Comparison of ENCODE assay signal across 10 mouse cellular contexts in genomic region chr2:102005377-102006007, GRCm38 (mm10).
DNase-seq lines count a peak whose midpoint lies in the region; ATAC-seq and TF ChIP-seq lines count a peak whose summit lies in the region.
"Had no signal": no experiment of that assay in that cellular context is flagged by ENCODE, and none has a peak within 500 bp of the region (broad histone marks: within the 10 kb centered on the region; RNA-seq: fewer than 3 reads in every experiment).

No protein-coding gene starts in this region.

- H3K4me2 ChIP-seq in kidney, embryonic 15.5 days = no peak overlapping the region
- no peak overlapping the region for H3K4me2 ChIP-seq in embryonic facial prominence, embryonic 13.5 days
- no peak overlapping the region for H3K4me2 ChIP-seq in hindbrain, embryonic 14.5 days (replicated peaks)
- H3K4me2 ChIP-seq in myocyte (ENCODE audit: low read depth) = peak overlapping the region; percentile 62

- 0 out of 2 replicates have a peak overlapping the region, but pooled peaks have one; percentile 4 for H3K9ac ChIP-seq in kidney, embryonic 15.5 days
- H3K9ac ChIP-seq in embryonic facial prominence, embryonic 13.5 days = no peak overlapping the region
- H3K9ac ChIP-seq in hindbrain, embryonic 14.5 days = no peak overlapping the region; the same call in 1 of the 2 replicates

- H3K79me2 ChIP-seq in myocyte (ENCODE audit: control insufficient read depth, insufficient read depth) = no peaks in the 10 kb centered on the region

- DNase-seq in kidney, postnatal 14 days = no peak
- DNase-seq in hindbrain, embryonic 14.5 days (ENCODE audit: low spot score) = no peak
- DNase-seq in left cerebral cortex, postnatal 36 days (ENCODE audit: low spot score in 2 of 2) = no peak
- no peak for DNase-seq in spleen, adult 12 weeks (ENCODE audit: low spot score)
- DNase-seq in spleen, postnatal 10 days (ENCODE audit: low spot score in 2 of 2) = no peak
- DNase-seq: adrenal gland, adult 8-10 months; cerebellum, postnatal 14 days had no signal

- WGBS in kidney, embryonic 15.5 days = 61% methylated on average over 8 of the region's 8 CpGs
- 36% methylated on average over 8 of the region's 8 CpGs for WGBS in embryonic facial prominence, embryonic 13.5 days
- WGBS in hindbrain, embryonic 14.5 days = 15% methylated on average over 8 of the region's 8 CpGs

- no peak for TF ChIP-seq POLR2A in myocyte (IDR thresholded peaks at IDR 0.05; ENCODE audit: insufficient read length, low read depth)

- peaks cover 76% of the 10 kb centered on the region for H3K4me1 ChIP-seq in kidney, embryonic 15.5 days
- peaks cover 57% of the 10 kb centered on the region for H3K4me1 ChIP-seq in embryonic facial prominence, embryonic 13.5 days
- H3K4me1 ChIP-seq in hindbrain, embryonic 14.5 days (replicated peaks; ENCODE audit: control insufficient read depth, insufficient read depth, low read length) = peaks cover 80% of the 10 kb centered on the region

- no peak overlapping the region for H3K4me3 ChIP-seq in kidney, embryonic 15.5 days (replicated peaks)
- H3K4me3 ChIP-seq in embryonic facial prominence, embryonic 13.5 days = no peak overlapping the region
- no peak overlapping the region for H3K4me3 ChIP-seq in hindbrain, embryonic 14.5 days (replicated peaks; ENCODE audit: low read length)
- no peak overlapping the region for H3K4me3 ChIP-seq in myocyte

- no peak overlapping the region for H3ac ChIP-seq in myocyte (ENCODE audit: control insufficient read depth, insufficient read length)

- H3K27me3 ChIP-seq in kidney, embryonic 15.5 days = no peaks in the 10 kb centered on the region
- H3K27me3 ChIP-seq in embryonic facial prominence, embryonic 13.5 days = no peaks in the 10 kb centered on the region
- H3K27me3 ChIP-seq in hindbrain, embryonic 14.5 days (ENCODE audit: control insufficient read depth, insufficient read depth, low read length) = no peaks in the 10 kb centered on the region
- H3K27me3 ChIP-seq in myocyte (ENCODE audit: control insufficient read depth, insufficient read depth, insufficient read length) = no peaks in the 10 kb centered on the region

- H3K27ac ChIP-seq in kidney, embryonic 15.5 days = 0 out of 2 replicates have a peak overlapping the region, but pooled peaks have one; percentile 18
- H3K27ac ChIP-seq in embryonic facial prominence, embryonic 13.5 days = peak overlapping the region; percentile 12; the same call in 1 of the 2 replicates
- peak overlapping the region; percentile 63 for H3K27ac ChIP-seq in hindbrain, embryonic 14.5 days

- ATAC-seq in kidney, embryonic 15.5 days (replicated peaks; ENCODE audit: low FRiP score) = no peak
- no peak for ATAC-seq in embryonic facial prominence, embryonic 13.5 days (ENCODE audit: insufficient number of reproducible peaks, insufficient read depth, low FRiP score, low TSS enrichment, low read depth)
- no peak for ATAC-seq in hindbrain, embryonic 14.5 days (ENCODE audit: low FRiP score)

- intact Hi-C loops in left cerebral cortex, postnatal 36 days (cut with DNase I) = no loop called here

- H3K36me3 ChIP-seq in kidney, embryonic 15.5 days = no peaks in the 10 kb centered on the region
- H3K36me3 ChIP-seq in embryonic facial prominence, embryonic 13.5 days = no peaks in the 10 kb centered on the region
- H3K36me3 ChIP-seq in hindbrain, embryonic 14.5 days (replicated peaks; ENCODE audit: control insufficient read depth, insufficient read depth) = no peaks in the 10 kb centered on the region
- H3K36me3 ChIP-seq in myocyte (ENCODE audit: control insufficient read depth, insufficient read depth) = no peaks in the 10 kb centered on the region

- H3K9me3 ChIP-seq in kidney, embryonic 15.5 days (replicated peaks) = no peaks in the 10 kb centered on the region
- no peaks in the 10 kb centered on the region for H3K9me3 ChIP-seq in embryonic facial prominence, embryonic 13.5 days
- no peaks in the 10 kb centered on the region for H3K9me3 ChIP-seq in hindbrain, embryonic 14.5 days (ENCODE audit: control insufficient read depth, low read length)

TF ChIP-seq in myocyte, 11 proteins besides CTCF, POLR2A, EP300 and RAD21:
- TF ChIP-seq MYOD1 (IDR thresholded peaks at IDR 0.05; ENCODE audit: control insufficient read depth in 1 of 3, insufficient read length in 2 of 3, low read depth in 2 of 3) (no peak), MYOG (IDR thresholded peaks at IDR 0.05; ENCODE audit: control insufficient read depth in 1 of 3, insufficient read depth in 1 of 3, insufficient read length in 2 of 3, low read depth in 2 of 3) (peak in 1 of 3 experiments; percentile 52)
TF ChIP-seq in myocyte: peak in this region for 1.

Comparison
In these comparisons a context has a peak if more than half of its experiments do, and no peak if none do; other contexts are left out.
1. H3K27ac ChIP-seq: peak in every context shown above with its lines; median percentile 63 in hindbrain, embryonic 14.5 days; 18 in kidney, embryonic 15.5 days; 12 in embryonic facial prominence, embryonic 13.5 days.